Mouse (Mus musculus) liver (tissue): ENCODE data around the gene Ntm.
A peak's percentile ranks its signal among the peaks of the same experiment; 100 is the strongest.

Experiments
- DNase-seq: peaks from one replicate; pipeline ENCODE4 v3.0.0-alpha.2; 2020; ENCODE audit warnings: mixed read lengths

Ntm gene

DNA sequence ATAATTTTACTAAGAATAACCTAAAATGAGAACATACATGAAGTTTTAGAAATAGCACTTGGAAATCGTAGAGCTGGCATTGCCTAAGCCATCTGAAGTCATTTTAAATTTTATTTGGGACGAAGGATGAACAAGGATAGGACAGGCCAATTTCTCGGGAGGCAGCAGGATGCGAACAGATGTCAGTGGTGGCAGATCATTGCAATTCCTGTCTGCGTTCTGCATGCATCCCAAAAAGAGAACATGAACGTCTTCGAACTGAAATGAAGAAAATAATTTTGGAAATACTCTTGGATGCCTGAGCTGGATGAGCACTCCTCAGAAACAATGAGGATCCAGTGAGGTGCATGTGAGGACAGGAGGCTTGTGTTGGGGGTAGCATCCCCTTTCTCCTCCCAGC lies 506.9 kb downstream of the Ntm start:
- no peak for DNase-seq

DNA sequence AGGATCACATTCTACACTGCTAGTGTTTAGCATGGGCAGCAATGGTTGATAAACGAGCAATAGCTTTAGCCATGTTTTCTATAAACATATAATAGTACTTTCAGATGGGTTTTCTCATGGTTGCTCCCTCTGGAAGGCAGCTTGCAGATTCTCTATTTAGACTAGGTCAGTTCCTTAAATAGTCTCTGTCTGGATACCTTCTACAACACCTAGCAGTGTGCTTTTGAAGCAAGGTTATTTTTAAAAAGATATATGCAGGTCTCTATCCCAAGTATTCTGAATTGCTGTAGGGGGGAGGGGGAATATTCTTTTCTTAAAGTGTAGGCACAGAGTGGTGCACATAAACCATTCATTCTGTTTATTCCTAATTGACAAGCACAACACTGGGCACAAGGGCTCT lies 511.7 kb downstream of the Ntm start:
- no peak for DNase-seq

GRCm38 (mm10) chr9:29444001-29444400 lies 518.9 kb downstream of the Ntm start:
- no peak for DNase-seq

DNA sequence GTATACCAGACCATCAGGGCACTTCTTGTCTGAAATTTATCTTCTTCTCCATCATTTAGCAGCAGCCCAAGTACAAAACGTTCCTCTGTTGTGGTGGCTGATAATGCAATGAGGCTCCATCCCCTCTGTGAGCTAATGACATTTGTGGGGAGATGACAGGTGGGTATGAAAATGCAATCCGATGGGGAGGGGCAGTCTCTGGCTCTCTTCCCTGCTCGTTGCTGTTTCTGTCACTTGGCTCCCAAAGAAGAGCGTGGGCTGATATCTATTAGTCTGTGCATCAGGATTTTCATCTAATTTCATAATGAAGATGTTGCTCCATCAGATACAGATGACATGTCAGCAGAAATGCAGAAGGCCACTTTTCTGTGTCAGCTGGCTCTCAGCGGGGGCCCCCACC lies 523.5 kb downstream of the Ntm start:
- DNase-seq: no peak

- no peak for DNase-seq
Measured at GRCm38 (mm10) chr9:29434611-29435010, 528.3 kb downstream of the Ntm start.

GRCm38 (mm10) chr9:29433910-29434309 lies 529.0 kb downstream of the Ntm start:
- no peak for DNase-seq

GRCm38 (mm10) chr9:29433156-29433555 lies 529.8 kb downstream of the Ntm start:
- DNase-seq: no peak

DNA sequence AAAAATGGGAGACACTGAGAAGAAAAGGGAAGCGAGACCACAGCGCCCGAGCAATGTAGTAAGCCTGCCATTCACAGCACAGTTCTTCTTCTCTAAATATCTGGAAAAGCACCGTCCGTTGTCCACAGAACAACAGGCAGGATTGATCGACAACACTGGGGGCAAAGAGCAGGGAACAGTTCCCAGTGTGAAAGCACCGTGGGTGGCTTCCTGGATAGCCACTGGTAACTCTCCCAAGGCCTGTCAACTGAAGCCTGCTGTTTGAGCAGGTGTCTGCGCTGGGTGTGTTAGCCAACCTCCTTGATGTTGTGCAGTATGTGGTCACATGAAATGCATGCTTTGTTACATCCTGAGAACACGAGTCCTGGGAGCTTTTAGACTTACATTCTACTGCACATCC lies 531.4 kb downstream of the Ntm start:
- DNase-seq: no peak

DNA sequence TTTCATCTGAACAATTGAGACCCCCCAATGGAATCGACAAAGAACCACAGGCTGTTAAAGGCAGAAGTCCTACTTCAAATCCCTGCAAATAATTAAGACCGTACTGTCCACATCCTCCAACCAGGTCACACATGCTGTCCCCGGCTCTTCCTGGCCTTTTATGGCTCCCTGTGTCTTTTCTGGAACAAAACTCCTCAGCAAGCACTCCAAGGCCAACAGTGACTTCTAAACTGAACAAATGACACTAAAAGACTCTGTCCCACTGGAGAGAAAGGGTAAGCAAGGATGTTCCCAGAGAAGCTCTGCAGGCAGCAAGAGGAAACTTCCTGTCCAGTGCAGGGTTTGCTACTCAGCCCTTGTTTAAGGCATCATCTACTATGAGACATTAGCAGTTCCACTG lies 532.8 kb downstream of the Ntm start:
- DNase-seq: no peak

DNA sequence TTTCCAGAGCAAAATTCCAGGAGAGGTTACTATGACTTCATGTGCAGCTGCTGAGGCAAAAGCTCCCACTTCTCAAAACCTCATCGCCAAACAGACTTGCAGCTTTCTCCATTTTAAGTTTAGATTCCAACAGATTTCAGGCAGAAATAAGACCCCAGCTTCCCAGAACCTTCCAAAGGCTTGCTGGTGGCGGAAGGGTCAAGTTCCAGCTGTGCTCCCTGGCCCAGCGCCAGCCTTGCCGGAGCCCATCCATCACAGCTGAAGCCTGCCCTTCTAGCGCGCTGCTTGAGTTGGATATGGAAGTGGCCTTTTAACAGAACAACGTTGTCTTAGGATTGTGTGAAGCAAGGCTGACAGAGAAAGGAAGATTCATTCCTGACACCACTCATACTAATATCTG lies 534.6 kb downstream of the Ntm start:
- DNase-seq: peak; percentile 37

DNA sequence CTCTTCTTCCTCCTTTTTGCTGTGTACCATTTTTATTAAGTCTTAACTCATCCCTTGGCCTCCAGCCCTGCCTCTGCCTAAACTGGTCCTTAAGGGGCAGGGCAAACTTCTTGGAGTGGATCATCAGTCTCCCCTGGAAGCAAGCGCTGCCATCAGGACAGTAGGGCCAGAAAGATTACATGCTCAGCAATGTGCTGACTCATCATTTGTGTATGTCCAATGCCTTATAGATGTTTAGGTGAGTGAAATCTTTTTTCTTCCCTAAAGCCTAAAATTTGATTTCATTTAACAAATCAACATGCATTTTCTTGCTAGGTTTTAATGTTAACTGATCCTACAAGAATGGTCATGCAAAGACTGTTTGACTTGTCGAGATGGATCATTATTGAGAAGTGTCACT lies 536.7 kb downstream of the Ntm start:
- no peak for DNase-seq

DNA sequence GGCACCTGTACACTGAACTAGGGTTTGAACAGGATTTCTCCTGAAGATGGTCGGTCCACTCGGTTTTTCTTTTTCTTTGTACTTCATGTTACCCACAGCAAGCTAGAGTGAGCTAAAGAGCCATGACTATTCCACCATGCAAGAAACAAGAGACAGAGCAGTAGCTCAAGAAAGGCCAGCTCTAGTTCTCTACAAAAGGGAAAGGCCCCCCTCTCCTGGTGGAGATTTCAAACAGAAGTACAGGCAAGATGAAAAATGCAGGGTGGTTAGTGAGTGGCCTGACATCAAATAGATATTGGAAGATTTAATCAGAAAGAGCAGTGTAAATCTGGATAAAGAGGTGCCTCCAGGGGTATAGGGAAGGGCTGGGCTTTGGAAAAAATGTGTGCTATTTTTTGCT lies 547.4 kb downstream of the Ntm start:
- DNase-seq: no peak

- DNase-seq: no peak
Measured at GRCm38 (mm10) chr9:29413126-29413525, 549.8 kb downstream of the Ntm start.

GRCm38 (mm10) chr9:29412181-29412771 lies 550.7 kb downstream of the Ntm start:
- DNase-seq: peak; percentile 11

DNA sequence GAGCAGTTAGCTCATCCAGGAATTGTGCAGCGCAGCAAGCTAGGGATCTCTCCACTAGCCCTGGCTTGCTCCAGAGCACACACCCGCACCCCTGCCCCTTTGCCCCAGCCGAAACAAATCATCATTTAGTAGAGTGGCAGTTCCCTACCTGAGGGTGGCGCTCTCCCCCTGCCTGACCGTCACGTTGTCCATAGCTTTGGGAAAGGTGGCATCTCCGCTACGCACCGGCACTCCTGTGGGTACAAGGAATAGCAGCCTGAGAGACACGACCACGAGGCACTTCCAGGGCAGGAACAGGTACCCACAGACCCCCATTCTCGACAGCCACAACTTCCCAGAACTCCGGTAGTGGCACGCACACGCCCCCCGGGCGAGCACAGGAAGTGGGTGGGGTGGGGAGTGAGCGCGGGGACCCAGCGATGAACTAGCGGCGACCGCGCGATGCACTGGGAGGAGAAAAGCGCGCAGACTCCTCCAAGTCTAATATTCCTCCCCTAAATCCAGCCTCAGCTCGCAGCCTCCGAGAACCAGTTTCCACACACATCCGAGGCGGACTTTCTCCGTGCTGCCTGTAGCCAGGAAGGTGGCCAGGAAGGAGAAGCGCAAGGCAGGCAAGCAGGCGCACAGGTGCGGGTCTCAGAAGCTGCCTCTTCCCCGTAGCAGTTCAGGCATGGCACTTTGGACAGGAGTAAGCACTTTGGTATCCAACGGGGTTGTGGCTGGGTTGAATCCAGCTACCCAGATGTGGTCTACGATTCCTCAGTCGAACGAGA lies 551.3 kb downstream of the Ntm start:
- DNase-seq: peak; percentile 16

GRCm38 (mm10) chr9:29410728-29411407 lies 552.1 kb downstream of the Ntm start:
- no peak for DNase-seq

- no peak for DNase-seq
Measured at GRCm38 (mm10) chr9:29410284-29410683, 552.7 kb downstream of the Ntm start.

GRCm38 (mm10) chr9:29409216-29409907 lies 553.6 kb downstream of the Ntm start:
- DNase-seq: peak; percentile 24

GRCm38 (mm10) chr9:29407954-29408353 lies 555.0 kb downstream of the Ntm start:
- DNase-seq: peak; percentile 14

DNA sequence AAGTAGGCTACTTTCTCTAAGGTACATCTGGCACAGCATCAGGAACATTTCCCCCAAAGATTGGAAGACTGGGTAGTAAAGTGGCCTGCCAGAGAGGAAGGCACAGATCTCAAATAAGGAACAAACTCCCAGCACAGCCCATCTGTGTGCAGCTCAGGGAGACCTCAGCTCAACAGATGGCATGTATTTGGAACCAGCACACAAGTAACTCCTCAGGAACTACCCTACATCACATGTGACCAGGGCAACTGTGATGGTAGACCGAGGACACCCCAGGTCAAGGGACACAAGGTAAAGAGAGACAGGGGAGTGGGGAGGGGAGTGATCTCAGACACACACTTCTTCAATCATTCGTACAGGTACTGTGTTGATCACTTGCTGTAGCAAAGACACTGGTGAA lies 556.0 kb downstream of the Ntm start:
- no peak for DNase-seq

DNA sequence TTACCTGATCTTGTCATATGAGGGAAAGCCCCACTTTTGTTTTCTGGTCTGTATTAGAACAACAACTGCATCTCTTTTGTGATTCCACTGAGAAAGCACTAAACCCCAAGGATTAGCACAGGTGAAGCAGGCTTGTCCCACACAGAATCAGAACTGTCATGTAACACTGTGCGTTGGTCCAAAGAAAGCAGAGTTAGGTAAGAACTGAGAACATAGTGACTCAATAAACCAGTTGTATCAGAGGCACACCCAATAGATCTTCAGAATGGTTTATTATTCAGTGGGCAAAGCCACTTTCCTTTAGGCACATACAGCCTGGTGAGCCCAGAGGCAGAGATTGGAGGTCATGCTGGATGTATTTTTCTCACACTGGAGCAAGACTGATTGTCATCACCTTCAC lies 556.9 kb downstream of the Ntm start:
- no peak for DNase-seq

GRCm38 (mm10) chr9:29400151-29400550 lies 562.8 kb downstream of the Ntm start:
- no peak for DNase-seq

- DNase-seq: no peak
Measured at GRCm38 (mm10) chr9:29396101-29396500, 566.8 kb downstream of the Ntm start.

DNA sequence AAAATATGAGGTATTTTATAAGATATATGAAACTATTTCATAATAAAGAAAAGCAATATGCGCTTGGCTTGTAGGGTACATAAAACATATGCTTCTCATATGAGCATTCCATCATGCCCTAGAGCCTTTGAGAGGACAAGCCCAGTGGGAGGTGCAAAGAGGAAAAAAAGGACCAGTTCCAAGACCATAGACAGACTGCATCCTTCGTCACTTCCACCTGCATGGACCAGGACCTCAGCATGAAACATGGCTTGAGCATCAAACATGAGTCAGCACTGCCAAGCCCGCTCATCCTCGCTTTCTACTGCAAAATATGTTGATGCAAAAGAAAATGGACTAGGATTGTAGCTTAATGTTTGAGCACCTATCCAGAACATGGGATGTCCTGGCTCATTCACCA lies 569.8 kb downstream of the Ntm start:
- DNase-seq: no peak
